Mouse (Mus musculus) embryonic fibroblast, embryonic 13.5 days (primary cell): ENCODE data around the gene Grwd1.

ENCODE experiments used
- CTCF ChIP-seq: IDR thresholded peaks from 2 replicates; pipeline ENCODE4 v1.5.1; 2011; ENCODE audit warnings: mild to moderate bottlenecking, control low read depth, low read length, moderate library complexity, borderline replicate concordance; ENCODE audit not compliant: insufficient read depth
- POLR2A ChIP-seq: IDR thresholded peaks from 2 replicates; pipeline ENCODE4 v1.6.1; 2011; ENCODE audit warnings: low read depth, mild to moderate bottlenecking, control low read depth, low read length, moderate library complexity

- no peak for TF ChIP-seq POLR2A
- TF ChIP-seq CTCF: no peak
Observed at GRCm38 (mm10) chr7:45798931-45799330, 31.8 kb downstream of the Grwd1 start.
